12 mouse cellular contexts compared by ENCODE assay signal in genomic region chr19:10071892-10072291, GRCm38 (mm10). TPM values are rescaled to one million over a fixed set of nuclear protein-coding genes. Genes with fewer than 3 reads are reported as not detected.
DNase-seq lines count a peak whose midpoint lies in the region; ATAC-seq and TF ChIP-seq lines count a peak whose summit lies in the region.
"Had no signal": no experiment of that assay in that cellular context is flagged by ENCODE, and none has a peak within 500 bp of the region (broad histone marks: within the 10 kb centered on the region; RNA-seq: fewer than 3 reads in every experiment).

No protein-coding gene starts in this region.

- H3K4me2 ChIP-seq in forebrain, embryonic 15.5 days (replicated peaks), result no peak overlapping the region
- no peak overlapping the region for H3K4me2 ChIP-seq in midbrain, embryonic 15.5 days
- H3K4me2 ChIP-seq: neural tube, embryonic 12.5 days had no signal

- no peaks in the 10 kb centered on the region for H3K27me3 ChIP-seq in forebrain, embryonic 15.5 days
- H3K27me3 ChIP-seq in midbrain, embryonic 15.5 days (replicated peaks), result no peaks in the 10 kb centered on the region
- H3K27me3 ChIP-seq: neural tube, embryonic 12.5 days had no signal

- TF ChIP-seq CTCF in layer of hippocampus, adult 2 months (conservative IDR thresholded peaks at IDR 0.05), result no peak

- no peak overlapping the region for H3K4me3 ChIP-seq in layer of hippocampus, adult 2 months
- no peak overlapping the region for H3K4me3 ChIP-seq in forebrain, embryonic 15.5 days
- H3K4me3 ChIP-seq in midbrain, embryonic 15.5 days, result no peak overlapping the region
- H3K4me3 ChIP-seq: neural tube, embryonic 12.5 days had no signal

- peaks cover 25% of the 10 kb centered on the region for H3K4me1 ChIP-seq in forebrain, embryonic 15.5 days
- H3K4me1 ChIP-seq in midbrain, embryonic 15.5 days, result no peaks in the 10 kb centered on the region
- H3K4me1 ChIP-seq: neural tube, embryonic 12.5 days had no signal

- 61% methylated on average over 4 of the region's 4 CpGs for WGBS in forebrain, embryonic 15.5 days
- 52% methylated on average over 4 of the region's 4 CpGs for WGBS in midbrain, embryonic 15.5 days

- H3K36me3 ChIP-seq in forebrain, embryonic 15.5 days, result peaks cover 94% of the 10 kb centered on the region
- H3K36me3 ChIP-seq in midbrain, embryonic 15.5 days (replicated peaks), result peaks cover 71% of the 10 kb centered on the region

- DNase-seq in adrenal gland, postnatal 14 days, result peak; percentile 28
- no peak for DNase-seq in adrenal gland, postnatal 25 days
- DNase-seq in layer of hippocampus, adult 2 months (ENCODE audit: low spot score in 2 of 2), result no peak
- DNase-seq in layer of hippocampus, adult 18-20 months (ENCODE audit: low spot score in 2 of 2), result no peak
- no peak for DNase-seq in cerebellum, adult 11-12 months
- no peak for DNase-seq in kidney, postnatal 25 days
- DNase-seq: cerebellum, adult 9-10 months had no signal

- peak overlapping the region; percentile 69 for H3K27ac ChIP-seq in layer of hippocampus, adult 2 months
- peak overlapping the region; percentile 84 for H3K27ac ChIP-seq in forebrain, embryonic 15.5 days (replicated peaks)
- H3K27ac ChIP-seq in midbrain, embryonic 15.5 days, result peak overlapping the region; percentile 8
- H3K27ac ChIP-seq: neural tube, embryonic 12.5 days had no signal

- H3K9ac ChIP-seq in forebrain, embryonic 15.5 days (replicated peaks), result no peak overlapping the region
- no peak overlapping the region for H3K9ac ChIP-seq in midbrain, embryonic 15.5 days
- H3K9ac ChIP-seq: neural tube, embryonic 12.5 days had no signal

- 0 out of 2 replicates have a peak, but pooled peaks have one; percentile 20 for ATAC-seq in forebrain, embryonic 15.5 days (replicated peaks)
- no peak for ATAC-seq in midbrain, embryonic 15.5 days (replicated peaks)
- ATAC-seq: activated CD4-positive, CD25-positive, alpha-beta regulatory T cell, adult 4 months; intestine, embryonic 16.5 days had no signal

- H3K9me3 ChIP-seq in forebrain, embryonic 15.5 days, result no peaks in the 10 kb centered on the region
- no peaks in the 10 kb centered on the region for H3K9me3 ChIP-seq in midbrain, embryonic 15.5 days
- H3K9me3 ChIP-seq: neural tube, embryonic 12.5 days had no signal

RNA-seq across cellular contexts. Expression of gene Fads2, which starts 29.7 kb away (rescaled TPM):
- 806 and 858 TPM in 2 replicates for total RNA-seq in adrenal gland, postnatal 14 days (2021)
- 1,800 and 1,888 TPM in 2 replicates for total RNA-seq in adrenal gland, postnatal 25 days (2021)
- 100 to 1,000 TPM; 147 to 152 TPM for total RNA-seq in layer of hippocampus, adult 2 months (2021)
- total RNA-seq in layer of hippocampus, adult 18-20 months (2021), result 100 to 1,000 TPM; 140 to 145 TPM
- 164 and 166 TPM in 2 replicates for polyA plus RNA-seq in forebrain, embryonic 15.5 days (2015; fragmentation: Nextera tagmentation; extraction: Ambion mirVana)
- 215 and 222 TPM in 2 replicates for polyA plus RNA-seq in midbrain, embryonic 15.5 days (2015; fragmentation: Nextera tagmentation; extraction: Ambion mirVana)

RNA-seq across cellular contexts. Expression of gene Fads3, which starts 30.5 kb away (rescaled TPM):
- total RNA-seq in adrenal gland, postnatal 14 days (2021), result 11.3 and 14.0 TPM in 2 replicates
- 9.5 and 15.1 TPM in 2 replicates for total RNA-seq in adrenal gland, postnatal 25 days (2021)
- 10 to 100 TPM; 25.0 to 25.6 TPM for total RNA-seq in layer of hippocampus, adult 2 months (2021)
- 10 to 100 TPM; 22.9 to 25.2 TPM for total RNA-seq in layer of hippocampus, adult 18-20 months (2021)
- polyA plus RNA-seq in forebrain, embryonic 15.5 days (2015; fragmentation: Nextera tagmentation; extraction: Ambion mirVana), result 14.0 and 15.3 TPM in 2 replicates
- 25.8 and 27.1 TPM in 2 replicates for polyA plus RNA-seq in midbrain, embryonic 15.5 days (2015; fragmentation: Nextera tagmentation; extraction: Ambion mirVana)
- polyA plus RNA-seq: activated CD4-positive, CD25-positive, alpha-beta regulatory T cell, adult 4 months had no signal

Comparison
In these comparisons a context has a peak if more than half of its experiments do, and no peak if none do; other contexts are left out.
1. H3K27ac ChIP-seq: peak in every context shown above with its lines; median percentile 84 in forebrain, embryonic 15.5 days; 69 in layer of hippocampus, adult 2 months; 8 in midbrain, embryonic 15.5 days.